Mouse (Mus musculus): ENCODE data around the gene Cdkn1a. TPM values are rescaled to one million over a fixed set of nuclear protein-coding genes. Genes with fewer than 3 reads are reported as not detected.

The Cdkn1a gene
- polyA plus RNA-seq, 1 experiment: 7.6 TPM

- peaks cover 2% of the 10 kb centered on the region; the same call in 1 of the 2 replicates for H3K4me1 ChIP-seq (ENCODE audit: control insufficient read depth, insufficient read depth, insufficient read length)
- H3K27ac ChIP-seq (ENCODE audit: insufficient read depth, low read length): no peak overlapping the region
- TF ChIP-seq POLR2A (IDR thresholded peaks at IDR 0.05; ENCODE audit: low read depth, low read length) (no peak), CTCF (IDR thresholded peaks at IDR 0.05; ENCODE audit: extremely low read depth, insufficient read depth, insufficient read length, insufficient replicate concordance) (no peak)
- 39% methylated on average over 10 of the region's 10 CpGs for WGBS
- H3K4me3 ChIP-seq (ENCODE audit: extremely low read depth, insufficient read depth, insufficient read length): no peak overlapping the region
- no peak for DNase-seq (ENCODE audit: low read depth in 1 of 2, low spot score in 2 of 2)
- H3K36me3 ChIP-seq (ENCODE audit: control insufficient read depth, insufficient read depth, low read length): no peaks in the 10 kb centered on the region
- peaks cover 1% of the 10 kb centered on the region; the same call in 1 of the 2 replicates for H3K27me3 ChIP-seq (ENCODE audit: control insufficient read depth, insufficient read depth, low read length)
These were observed 32.8 kb upstream of the Cdkn1a start for GRCm38 (mm10) chr17:29057961-29058360.

- H3K27ac ChIP-seq (ENCODE audit: insufficient read depth, low read length): no peak overlapping the region
- no peak overlapping the region for H3K4me3 ChIP-seq (ENCODE audit: extremely low read depth, insufficient read depth, insufficient read length)
- 54% methylated on average over 8 of the region's 8 CpGs for WGBS
- no peaks in the 10 kb centered on the region for H3K36me3 ChIP-seq (ENCODE audit: control insufficient read depth, insufficient read depth, low read length)
- peaks cover 1% of the 10 kb centered on the region; the same call in 1 of the 2 replicates for H3K27me3 ChIP-seq (ENCODE audit: control insufficient read depth, insufficient read depth, low read length)
- no peak for TF ChIP-seq POLR2A (IDR thresholded peaks at IDR 0.05; ENCODE audit: low read depth, low read length)
- TF ChIP-seq CTCF (IDR thresholded peaks at IDR 0.05; ENCODE audit: extremely low read depth, insufficient read depth, insufficient read length, insufficient replicate concordance): no peak
- DNase-seq (ENCODE audit: low read depth in 1 of 2, low spot score in 2 of 2): no peak
- H3K4me1 ChIP-seq (ENCODE audit: control insufficient read depth, insufficient read depth, insufficient read length): peaks cover 2% of the 10 kb centered on the region; the same call in 1 of the 2 replicates
These were observed 32.3 kb upstream of the Cdkn1a start for GRCm38 (mm10) chr17:29058487-29058886.

- no peak for DNase-seq (ENCODE audit: low read depth in 1 of 2, low spot score in 2 of 2)
- H3K27me3 ChIP-seq (ENCODE audit: control insufficient read depth, insufficient read depth, low read length): peaks cover 1% of the 10 kb centered on the region; the same call in 1 of the 2 replicates
- 75% methylated on average over 3 of the region's 3 CpGs for WGBS
- H3K36me3 ChIP-seq (ENCODE audit: control insufficient read depth, insufficient read depth, low read length): no peaks in the 10 kb centered on the region
- TF ChIP-seq CTCF (IDR thresholded peaks at IDR 0.05; ENCODE audit: extremely low read depth, insufficient read depth, insufficient read length, insufficient replicate concordance): no peak
- TF ChIP-seq POLR2A (IDR thresholded peaks at IDR 0.05; ENCODE audit: low read depth, low read length): no peak
- H3K4me3 ChIP-seq (ENCODE audit: extremely low read depth, insufficient read depth, insufficient read length): no peak overlapping the region
- no peak overlapping the region for H3K27ac ChIP-seq (ENCODE audit: insufficient read depth, low read length)
- peaks cover 2% of the 10 kb centered on the region; the same call in 1 of the 2 replicates for H3K4me1 ChIP-seq (ENCODE audit: control insufficient read depth, insufficient read depth, insufficient read length)
These were observed 31.2 kb upstream of the Cdkn1a start for GRCm38 (mm10) chr17:29059581-29059980.

- H3K4me3 ChIP-seq (ENCODE audit: extremely low read depth, insufficient read depth, insufficient read length): no peak overlapping the region
- DNase-seq (ENCODE audit: low read depth in 1 of 2, low spot score in 2 of 2): no peak
- 83% methylated on average over 9 of the region's 9 CpGs for WGBS
- H3K27me3 ChIP-seq (ENCODE audit: control insufficient read depth, insufficient read depth, low read length): peaks cover 1% of the 10 kb centered on the region; the same call in 1 of the 2 replicates
- H3K27ac ChIP-seq (ENCODE audit: insufficient read depth, low read length): no peak overlapping the region
- no peaks in the 10 kb centered on the region for H3K36me3 ChIP-seq (ENCODE audit: control insufficient read depth, insufficient read depth, low read length)
- TF ChIP-seq CTCF (IDR thresholded peaks at IDR 0.05; ENCODE audit: extremely low read depth, insufficient read depth, insufficient read length, insufficient replicate concordance): no peak
- no peak for TF ChIP-seq POLR2A (IDR thresholded peaks at IDR 0.05; ENCODE audit: low read depth, low read length)
- H3K4me1 ChIP-seq (ENCODE audit: control insufficient read depth, insufficient read depth, insufficient read length): peaks cover 2% of the 10 kb centered on the region; the same call in 1 of the 2 replicates
These were observed 29.8 kb upstream of the Cdkn1a start for GRCm38 (mm10) chr17:29060946-29061345.

- Histone ChIP-seq H3K4me3 (ENCODE audit: extremely low read depth, insufficient read depth, insufficient read length) (no peak overlapping the region), H3K27ac (ENCODE audit: insufficient read depth, low read length) (no peak overlapping the region), H3K27me3 (ENCODE audit: control insufficient read depth, insufficient read depth, low read length) (peaks cover under 1% of the 10 kb centered on the region; the same call in 1 of the 2 replicates), H3K36me3 (ENCODE audit: control insufficient read depth, insufficient read depth, low read length) (no peaks in the 10 kb centered on the region), H3K4me1 (ENCODE audit: control insufficient read depth, insufficient read depth, insufficient read length) (peaks cover 2% of the 10 kb centered on the region; the same call in 1 of the 2 replicates)
- TF ChIP-seq POLR2A (IDR thresholded peaks at IDR 0.05; ENCODE audit: low read depth, low read length) (no peak), CTCF (IDR thresholded peaks at IDR 0.05; ENCODE audit: extremely low read depth, insufficient read depth, insufficient read length, insufficient replicate concordance) (no peak)
- no peak for DNase-seq (ENCODE audit: low read depth in 1 of 2, low spot score in 2 of 2)
- WGBS: 49% methylated on average over 13 of the region's 13 CpGs
These were observed 28.4 kb upstream of the Cdkn1a start for GRCm38 (mm10) chr17:29062119-29063035.

- no peaks in the 10 kb centered on the region for H3K27me3 ChIP-seq (ENCODE audit: control insufficient read depth, insufficient read depth, low read length)
- no peaks in the 10 kb centered on the region for H3K36me3 ChIP-seq (ENCODE audit: control insufficient read depth, insufficient read depth, low read length)
- DNase-seq (ENCODE audit: low read depth in 1 of 2, low spot score in 2 of 2): no peak
- peaks cover 2% of the 10 kb centered on the region; the same call in 1 of the 2 replicates for H3K4me1 ChIP-seq (ENCODE audit: control insufficient read depth, insufficient read depth, insufficient read length)
- H3K27ac ChIP-seq (ENCODE audit: insufficient read depth, low read length): no peak overlapping the region
- H3K4me3 ChIP-seq (ENCODE audit: extremely low read depth, insufficient read depth, insufficient read length): no peak overlapping the region
- TF ChIP-seq CTCF (IDR thresholded peaks at IDR 0.05; ENCODE audit: extremely low read depth, insufficient read depth, insufficient read length, insufficient replicate concordance) (no peak), POLR2A (IDR thresholded peaks at IDR 0.05; ENCODE audit: low read depth, low read length) (no peak)
- 83% methylated on average over 8 of the region's 8 CpGs for WGBS
These were observed 27.4 kb upstream of the Cdkn1a start for GRCm38 (mm10) chr17:29063121-29063987.

Data from spleen, adult 2 months (tissue).